Mouse (Mus musculus): ENCODE data around the gene Glp2r. TPM values are rescaled to one million over a fixed set of nuclear protein-coding genes. Genes with fewer than 3 reads are reported as not detected.

The Glp2r gene
- polyA plus RNA-seq, 1 experiment from 2014 or later, result 0.21 TPM

DNA sequence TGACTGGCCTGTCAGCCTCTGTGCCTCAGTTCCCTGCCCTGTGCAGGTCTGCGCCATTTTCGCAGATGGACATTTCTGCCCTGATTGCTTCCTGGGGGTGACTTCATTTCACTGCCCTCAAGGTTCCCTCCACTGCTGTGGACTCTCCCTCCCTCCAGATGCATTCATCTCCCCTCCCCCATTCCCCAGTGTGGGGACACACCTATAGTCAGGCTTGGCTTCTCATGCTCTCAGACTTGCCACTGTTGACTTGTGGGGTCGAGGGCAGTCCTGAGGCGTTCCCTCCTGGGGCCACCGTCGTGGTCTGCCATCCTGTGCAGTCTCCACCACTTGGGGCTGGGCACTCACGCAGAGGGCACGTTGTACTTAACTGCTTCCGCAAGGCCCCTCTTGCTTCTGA, 114.1 kb downstream of the Glp2r start:
- Histone ChIP-seq H3K4me1 (replicated peaks; ENCODE audit: control insufficient read depth, insufficient read depth, low read length) (no peaks in the 10 kb centered on the region), H3K9ac (ENCODE audit: low read length) (no peak overlapping the region), H3K36me3 (ENCODE audit: control insufficient read depth, insufficient read depth, low read length) (no peaks in the 10 kb centered on the region), H3K9me3 (ENCODE audit: control insufficient read depth, low read length) (no peaks in the 10 kb centered on the region), H3K4me2 (ENCODE audit: low read depth, low read length) (no peak overlapping the region), H3K27me3 (ENCODE audit: control insufficient read depth, insufficient read depth, low read depth, low read length) (no peaks in the 10 kb centered on the region), H3K27ac (ENCODE audit: low read length) (no peak overlapping the region), H3K4me3 (ENCODE audit: low read length) (no peak overlapping the region)
- ATAC-seq (ENCODE audit: low read depth), result no peak
- 86% methylated on average over 9 of the region's 9 CpGs for WGBS

GRCm38 (mm10) chr11:67656366-67656765, 114.6 kb downstream of the Glp2r start:
- no peak for ATAC-seq (ENCODE audit: low read depth)
- Histone ChIP-seq H3K4me1 (replicated peaks; ENCODE audit: control insufficient read depth, insufficient read depth, low read length) (no peaks in the 10 kb centered on the region), H3K36me3 (ENCODE audit: control insufficient read depth, insufficient read depth, low read length) (no peaks in the 10 kb centered on the region), H3K9me3 (ENCODE audit: control insufficient read depth, low read length) (no peaks in the 10 kb centered on the region), H3K4me2 (ENCODE audit: low read depth, low read length) (no peak overlapping the region), H3K4me3 (ENCODE audit: low read length) (no peak overlapping the region), H3K27me3 (ENCODE audit: control insufficient read depth, insufficient read depth, low read depth, low read length) (no peaks in the 10 kb centered on the region), H3K9ac (ENCODE audit: low read length) (no peak overlapping the region), H3K27ac (ENCODE audit: low read length) (no peak overlapping the region)
- WGBS, result 81% methylated on average over 7 of the region's 7 CpGs

DNA sequence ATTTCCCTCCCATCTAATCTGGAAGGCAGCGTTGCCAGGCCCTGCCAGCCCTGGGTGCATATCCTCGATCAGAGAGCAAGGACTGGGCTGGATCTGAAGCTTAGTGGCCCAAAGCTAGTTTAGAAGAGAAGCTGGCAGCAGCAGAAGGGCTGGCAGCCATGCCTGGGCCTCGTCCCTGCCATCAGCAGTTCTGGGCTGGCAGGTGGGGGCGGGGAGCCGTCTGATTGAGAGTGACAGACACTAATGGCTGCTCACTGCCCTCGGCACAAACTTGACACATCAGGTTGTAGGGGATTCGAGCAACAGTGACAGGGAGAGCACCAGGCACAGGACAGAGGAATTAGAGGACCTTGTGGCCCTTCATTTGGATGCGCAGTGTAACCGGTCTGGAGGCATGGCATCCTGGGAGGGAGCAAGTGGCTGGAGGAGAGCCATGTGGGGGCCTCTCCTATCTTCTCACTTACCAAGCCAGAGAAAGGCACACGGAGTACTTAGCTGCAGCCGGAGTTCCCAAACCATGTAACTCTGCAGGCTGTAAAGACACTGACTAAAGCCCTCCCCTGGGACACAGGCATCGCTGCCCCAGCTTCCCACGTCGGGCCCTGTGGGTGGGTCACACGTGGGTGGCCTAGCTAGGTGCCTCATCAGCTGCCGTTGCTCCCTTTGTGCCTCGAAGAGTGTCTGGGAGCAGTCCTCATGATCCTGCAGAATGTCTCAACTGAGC, 115.6 kb downstream of the Glp2r start:
- ATAC-seq (ENCODE audit: low read depth), result no peak
- Histone ChIP-seq H3K27me3 (ENCODE audit: control insufficient read depth, insufficient read depth, low read depth, low read length) (no peaks in the 10 kb centered on the region), H3K27ac (ENCODE audit: low read length) (no peak overlapping the region), H3K4me2 (ENCODE audit: low read depth, low read length) (no peak overlapping the region), H3K4me1 (replicated peaks; ENCODE audit: control insufficient read depth, insufficient read depth, low read length) (no peaks in the 10 kb centered on the region), H3K9me3 (ENCODE audit: control insufficient read depth, low read length) (no peaks in the 10 kb centered on the region), H3K36me3 (ENCODE audit: control insufficient read depth, insufficient read depth, low read length) (no peaks in the 10 kb centered on the region), H3K9ac (ENCODE audit: low read length) (no peak overlapping the region), H3K4me3 (ENCODE audit: low read length) (no peak overlapping the region)
- 62% methylated on average over 17 of the region's 17 CpGs for WGBS

DNA sequence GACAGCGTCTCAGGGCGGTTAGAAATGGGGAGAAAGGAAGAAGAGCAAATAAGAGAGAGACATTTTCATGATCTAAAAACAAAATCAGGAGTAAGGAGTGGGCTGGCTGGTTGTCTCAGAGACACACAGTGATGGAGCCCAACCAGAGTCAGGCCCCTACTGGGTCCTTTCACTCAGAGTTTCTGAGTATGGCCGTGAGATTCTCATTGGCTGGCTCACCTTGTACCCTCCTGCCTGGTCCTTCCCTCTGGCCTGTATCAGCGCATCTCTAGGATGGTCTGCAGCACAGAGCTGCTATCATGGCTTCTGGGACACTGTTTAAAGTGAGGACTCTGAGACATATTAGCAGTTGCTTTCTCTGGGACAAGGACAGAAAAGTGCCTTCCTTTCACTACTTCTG, 116.4 kb downstream of the Glp2r start:
- WGBS, result 86% methylated on average over 4 of the region's 4 CpGs
- Histone ChIP-seq H3K9ac (ENCODE audit: low read length) (no peak overlapping the region), H3K4me2 (ENCODE audit: low read depth, low read length) (no peak overlapping the region), H3K9me3 (ENCODE audit: control insufficient read depth, low read length) (no peaks in the 10 kb centered on the region), H3K36me3 (ENCODE audit: control insufficient read depth, insufficient read depth, low read length) (no peaks in the 10 kb centered on the region), H3K4me3 (ENCODE audit: low read length) (no peak overlapping the region), H3K27me3 (ENCODE audit: control insufficient read depth, insufficient read depth, low read depth, low read length) (no peaks in the 10 kb centered on the region), H3K27ac (ENCODE audit: low read length) (no peak overlapping the region), H3K4me1 (replicated peaks; ENCODE audit: control insufficient read depth, insufficient read depth, low read length) (no peaks in the 10 kb centered on the region)
- ATAC-seq (ENCODE audit: low read depth), result no peak

DNA sequence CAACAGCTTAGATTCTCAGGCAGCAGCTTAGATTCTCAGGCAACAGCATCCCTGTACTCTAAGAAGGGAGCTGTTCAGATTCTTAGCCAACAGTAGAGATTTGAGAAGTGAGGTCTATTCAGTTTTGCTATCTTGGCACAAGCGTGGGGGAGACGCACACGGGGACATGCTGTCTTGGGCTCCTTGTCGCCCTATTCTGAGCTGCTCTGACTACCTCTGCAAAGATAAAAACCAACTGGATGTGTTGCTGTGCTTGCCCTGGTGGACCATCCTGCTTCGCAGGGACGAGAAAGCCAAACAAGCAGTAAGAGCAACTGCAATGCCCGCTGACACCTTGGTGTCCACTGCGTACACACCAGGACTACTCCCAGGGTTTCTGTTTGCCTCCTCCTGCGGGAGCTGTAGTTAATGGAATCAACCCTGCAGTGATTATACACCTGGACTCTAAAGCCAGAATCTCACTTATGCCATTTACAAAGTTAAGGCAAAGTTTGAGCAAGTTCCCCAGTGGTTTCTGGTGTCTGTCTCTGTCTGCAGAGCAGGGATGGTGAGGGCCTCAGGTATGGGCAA, 117.3 kb downstream of the Glp2r start:
- Histone ChIP-seq H3K27ac (ENCODE audit: low read length) (no peak overlapping the region), H3K9me3 (ENCODE audit: control insufficient read depth, low read length) (no peaks in the 10 kb centered on the region), H3K9ac (ENCODE audit: low read length) (no peak overlapping the region), H3K4me2 (ENCODE audit: low read depth, low read length) (no peak overlapping the region), H3K36me3 (ENCODE audit: control insufficient read depth, insufficient read depth, low read length) (no peaks in the 10 kb centered on the region), H3K27me3 (ENCODE audit: control insufficient read depth, insufficient read depth, low read depth, low read length) (no peaks in the 10 kb centered on the region), H3K4me1 (replicated peaks; ENCODE audit: control insufficient read depth, insufficient read depth, low read length) (no peaks in the 10 kb centered on the region), H3K4me3 (ENCODE audit: low read length) (no peak overlapping the region)
- 76% methylated on average over 9 of the region's 9 CpGs for WGBS
- ATAC-seq (ENCODE audit: low read depth), result no peak

DNA sequence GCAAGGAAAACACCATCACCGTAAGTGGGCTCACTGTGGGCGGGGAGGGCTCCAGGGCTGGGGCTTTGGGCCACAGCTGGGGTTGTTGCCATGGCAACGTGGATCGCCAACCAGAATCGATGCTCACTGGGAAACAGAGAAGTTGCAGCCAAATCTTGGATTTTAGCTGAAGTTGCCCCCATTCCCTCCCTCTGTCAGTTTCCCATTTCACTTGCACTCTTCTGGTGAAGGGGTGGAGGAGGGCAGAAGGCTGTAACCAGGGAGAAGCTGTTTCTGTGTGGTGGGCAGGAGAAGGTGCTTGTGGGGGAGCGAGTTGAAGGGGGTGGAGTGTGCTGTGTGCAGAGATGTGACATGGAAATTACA, 118.1 kb downstream of the Glp2r start:
- Histone ChIP-seq H3K9ac (ENCODE audit: low read length) (no peak overlapping the region), H3K36me3 (ENCODE audit: control insufficient read depth, insufficient read depth, low read length) (no peaks in the 10 kb centered on the region), H3K4me1 (replicated peaks; ENCODE audit: control insufficient read depth, insufficient read depth, low read length) (no peaks in the 10 kb centered on the region), H3K27me3 (ENCODE audit: control insufficient read depth, insufficient read depth, low read depth, low read length) (no peaks in the 10 kb centered on the region), H3K4me3 (ENCODE audit: low read length) (no peak overlapping the region), H3K4me2 (ENCODE audit: low read depth, low read length) (no peak overlapping the region), H3K27ac (ENCODE audit: low read length) (no peak overlapping the region), H3K9me3 (ENCODE audit: control insufficient read depth, low read length) (no peaks in the 10 kb centered on the region)
- 32% methylated on average over 6 of the region's 6 CpGs for WGBS
- no peak for ATAC-seq (ENCODE audit: low read depth)

- Histone ChIP-seq H3K27ac (ENCODE audit: low read length) (no peak overlapping the region), H3K36me3 (ENCODE audit: control insufficient read depth, insufficient read depth, low read length) (no peaks in the 10 kb centered on the region), H3K4me2 (ENCODE audit: low read depth, low read length) (no peak overlapping the region), H3K27me3 (ENCODE audit: control insufficient read depth, insufficient read depth, low read depth, low read length) (no peaks in the 10 kb centered on the region), H3K4me1 (replicated peaks; ENCODE audit: control insufficient read depth, insufficient read depth, low read length) (no peaks in the 10 kb centered on the region), H3K9me3 (ENCODE audit: control insufficient read depth, low read length) (no peaks in the 10 kb centered on the region), H3K9ac (ENCODE audit: low read length) (no peak overlapping the region), H3K4me3 (ENCODE audit: low read length) (no peak overlapping the region)
- no peak for ATAC-seq (ENCODE audit: low read depth)
- 16% methylated on average over 14 of the region's 14 CpGs for WGBS
Measured at GRCm38 (mm10) chr11:67652194-67652892, 118.6 kb downstream of the Glp2r start.

DNA sequence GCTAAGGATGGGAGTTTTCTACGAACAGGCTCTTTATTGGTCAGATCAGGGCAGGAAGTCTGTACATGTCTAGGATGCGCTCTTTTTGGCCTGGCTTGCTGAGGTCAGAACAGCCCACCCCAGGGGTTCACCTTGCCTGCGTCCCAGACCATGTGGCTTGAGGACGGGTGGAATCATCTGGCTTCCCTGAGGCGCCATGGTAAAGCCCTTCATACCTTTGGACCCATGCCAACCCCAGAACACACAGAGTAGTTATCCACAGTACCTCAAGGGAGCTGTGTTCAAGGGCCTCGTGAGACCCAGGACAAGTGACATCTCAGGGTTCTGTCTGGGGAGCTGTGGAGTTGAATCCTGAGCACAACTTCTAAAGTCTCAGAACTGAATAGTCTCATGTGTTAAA, 119.2 kb downstream of the Glp2r start:
- ATAC-seq (ENCODE audit: low read depth), result no peak
- Histone ChIP-seq H3K4me1 (replicated peaks; ENCODE audit: control insufficient read depth, insufficient read depth, low read length) (no peaks in the 10 kb centered on the region), H3K27ac (ENCODE audit: low read length) (no peak overlapping the region), H3K4me3 (ENCODE audit: low read length) (no peak overlapping the region), H3K4me2 (ENCODE audit: low read depth, low read length) (no peak overlapping the region), H3K27me3 (ENCODE audit: control insufficient read depth, insufficient read depth, low read depth, low read length) (no peaks in the 10 kb centered on the region), H3K9ac (ENCODE audit: low read length) (no peak overlapping the region), H3K9me3 (ENCODE audit: control insufficient read depth, low read length) (no peaks in the 10 kb centered on the region), H3K36me3 (ENCODE audit: control insufficient read depth, insufficient read depth, low read length) (no peaks in the 10 kb centered on the region)
- 58% methylated on average over 6 of the region's 6 CpGs for WGBS

DNA sequence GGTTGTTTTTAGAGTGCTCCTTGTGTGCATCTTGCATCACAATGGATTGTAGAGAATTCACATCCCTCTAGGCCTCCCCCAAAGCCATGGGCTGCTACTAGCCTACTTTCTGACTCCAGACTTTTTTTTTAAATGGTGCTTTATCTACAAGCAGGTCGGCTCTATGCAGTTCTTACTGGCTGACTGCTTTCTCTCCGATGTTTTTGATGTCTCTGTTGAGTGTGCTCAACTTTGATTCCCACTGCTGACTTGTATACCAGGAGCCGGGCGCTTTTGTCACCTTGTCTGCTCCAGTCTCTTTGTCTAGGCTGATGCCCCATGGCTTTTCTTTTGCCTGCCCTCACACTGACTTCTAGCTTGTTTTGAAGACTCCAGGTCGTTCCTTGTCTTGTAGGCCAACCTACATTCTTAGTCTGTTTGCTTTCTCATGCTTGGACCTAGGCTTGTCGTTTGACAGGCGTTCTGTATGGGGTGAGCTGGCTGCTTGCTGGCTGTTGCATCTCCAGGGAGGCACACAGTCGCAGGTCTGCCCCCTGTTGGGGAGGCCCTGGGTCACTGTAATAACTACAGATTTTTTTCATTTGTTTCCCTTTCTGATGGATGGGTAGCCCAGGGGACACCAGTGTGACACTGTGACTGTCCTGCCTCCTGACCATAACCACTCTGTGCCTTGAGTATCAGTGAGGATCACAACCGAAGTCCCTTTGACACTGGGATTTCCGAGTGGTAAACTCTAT, 120.8 kb downstream of the Glp2r start:
- Histone ChIP-seq H3K9me3 (ENCODE audit: control insufficient read depth, low read length) (no peaks in the 10 kb centered on the region), H3K27me3 (ENCODE audit: control insufficient read depth, insufficient read depth, low read depth, low read length) (no peaks in the 10 kb centered on the region), H3K4me1 (replicated peaks; ENCODE audit: control insufficient read depth, insufficient read depth, low read length) (no peaks in the 10 kb centered on the region), H3K4me3 (ENCODE audit: low read length) (no peak overlapping the region), H3K36me3 (ENCODE audit: control insufficient read depth, insufficient read depth, low read length) (no peaks in the 10 kb centered on the region), H3K4me2 (ENCODE audit: low read depth, low read length) (no peak overlapping the region), H3K27ac (ENCODE audit: low read length) (no peak overlapping the region), H3K9ac (ENCODE audit: low read length) (no peak overlapping the region)
- no peak for ATAC-seq (ENCODE audit: low read depth)
- WGBS, result 55% methylated on average over 10 of the region's 10 CpGs

Measured in lung, embryonic 16.5 days (tissue).